Mouse (Mus musculus): ENCODE results near the gene Hrh1. TPM values are rescaled to one million over a fixed set of nuclear protein-coding genes. Genes with fewer than 3 reads are reported as not detected.
"Not testable (repeated sequence)": the region's sequence is repeated elsewhere in the genome, so short reads cannot be mapped to it uniquely, and the experiment has no call there.

Gene Hrh1
- total RNA-seq, 2 experiments from 2014 or later, result 0.13 to 0.64 TPM

- DNase-seq, result no peak
These were observed 63.8 kb downstream of the Hrh1 start for GRCm38 (mm10) chr6:114461536-114461935.

- DNase-seq, result no peak
These were observed 65.0 kb downstream of the Hrh1 start for GRCm38 (mm10) chr6:114462747-114463146.

DNA sequence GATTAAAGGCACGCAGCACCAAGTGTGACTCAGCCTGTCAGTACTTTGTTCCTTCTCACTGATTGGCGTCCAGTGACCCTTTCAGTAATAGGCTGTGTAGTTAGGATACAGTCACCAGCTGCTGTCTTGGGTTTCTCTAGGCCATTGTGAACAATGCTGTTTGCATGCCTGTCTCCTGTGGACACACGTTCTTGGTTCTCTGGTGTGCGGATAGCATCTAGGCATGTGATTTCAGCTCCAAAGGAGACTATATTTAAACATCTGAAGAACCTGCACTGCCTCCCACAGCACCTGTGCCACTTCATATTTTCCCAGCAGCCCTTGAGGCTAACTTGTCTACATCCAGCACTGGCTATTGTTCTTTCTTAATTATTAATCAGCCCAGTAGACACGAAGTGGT is 75.8 kb downstream of the Hrh1 start:
- DNase-seq, result no peak

- no peak for DNase-seq
These were observed 76.3 kb downstream of the Hrh1 start for GRCm38 (mm10) chr6:114474059-114474458.

DNA sequence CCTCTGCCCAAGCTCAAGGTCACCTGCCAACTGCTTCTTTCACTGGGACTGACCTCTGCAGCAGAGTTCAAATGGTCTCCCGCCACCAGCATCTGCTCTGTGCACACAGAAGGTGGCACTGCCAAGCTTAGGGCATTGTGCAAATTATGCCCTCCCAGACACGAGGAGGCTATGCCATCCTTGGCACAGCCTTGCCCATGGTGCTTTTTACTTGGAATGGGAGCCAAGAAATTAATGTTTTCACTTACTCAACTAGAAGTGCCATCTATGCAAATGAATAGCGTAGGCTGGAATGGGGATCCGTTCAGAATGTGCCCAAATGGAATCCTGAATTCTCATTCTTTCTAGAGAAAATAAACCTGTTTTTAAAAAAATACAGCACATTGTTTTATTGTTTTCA is 77.2 kb downstream of the Hrh1 start:
- no peak for DNase-seq

DNA sequence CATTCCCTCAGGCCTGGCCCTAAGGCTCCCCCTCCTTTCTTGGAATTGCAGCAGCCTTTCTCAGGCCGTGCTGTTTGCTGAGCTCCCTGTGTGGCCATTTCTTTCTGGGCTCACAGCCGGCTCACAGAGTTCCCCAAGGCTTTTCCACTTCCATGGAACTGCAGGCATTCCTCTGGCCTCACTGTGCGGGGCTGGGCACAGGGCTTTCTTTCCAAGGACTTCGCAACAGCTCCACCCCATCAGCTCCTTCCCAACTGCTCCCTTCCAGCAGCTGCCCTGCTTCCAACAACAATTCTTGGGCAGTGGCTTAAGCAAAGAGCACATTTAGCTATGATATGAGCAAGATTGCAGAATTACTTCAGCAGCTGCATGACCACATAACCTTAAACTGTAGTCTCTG is 81.0 kb downstream of the Hrh1 start:
- peak; percentile 86 for DNase-seq

GRCm38 (mm10) chr6:114479644-114480410 is 82.1 kb downstream of the Hrh1 start:
- DNase-seq, result no peak

GRCm38 (mm10) chr6:114489371-114489770 is 91.6 kb downstream of the Hrh1 start:
- DNase-seq, result no peak

GRCm38 (mm10) chr6:114492588-114492987 is 94.9 kb downstream of the Hrh1 start:
- DNase-seq, result not testable (repeated sequence)

GRCm38 (mm10) chr6:114494987-114495386 is 97.3 kb downstream of the Hrh1 start:
- DNase-seq, result not testable (repeated sequence)

- not testable (repeated sequence) for DNase-seq
These were observed 116.3 kb downstream of the Hrh1 start for GRCm38 (mm10) chr6:114514038-114514437.

- not testable (repeated sequence) for DNase-seq
These were observed 131.0 kb downstream of the Hrh1 start for GRCm38 (mm10) chr6:114528709-114529108.

Other genes starting within 250 kb of the Hrh1 start
- gene Slc6a1, start 115.3 kb upstream of the Hrh1 start, total RNA-seq (2021), result under 1 TPM; 0.05 to 0.32 TPM
- gene Atg7, start 245.2 kb downstream of the Hrh1 start, total RNA-seq (2021), result 1 to 10 TPM; 5.6 to 6.5 TPM